Mouse (Mus musculus): ENCODE measurements around the gene Ylpm1. TPM values are rescaled to one million over a fixed set of nuclear protein-coding genes. Genes with fewer than 3 reads are reported as not detected.

Ylpm1 gene
- polyA plus RNA-seq, 1 experiment from 2014 or later, result 29.2 TPM

DNA sequence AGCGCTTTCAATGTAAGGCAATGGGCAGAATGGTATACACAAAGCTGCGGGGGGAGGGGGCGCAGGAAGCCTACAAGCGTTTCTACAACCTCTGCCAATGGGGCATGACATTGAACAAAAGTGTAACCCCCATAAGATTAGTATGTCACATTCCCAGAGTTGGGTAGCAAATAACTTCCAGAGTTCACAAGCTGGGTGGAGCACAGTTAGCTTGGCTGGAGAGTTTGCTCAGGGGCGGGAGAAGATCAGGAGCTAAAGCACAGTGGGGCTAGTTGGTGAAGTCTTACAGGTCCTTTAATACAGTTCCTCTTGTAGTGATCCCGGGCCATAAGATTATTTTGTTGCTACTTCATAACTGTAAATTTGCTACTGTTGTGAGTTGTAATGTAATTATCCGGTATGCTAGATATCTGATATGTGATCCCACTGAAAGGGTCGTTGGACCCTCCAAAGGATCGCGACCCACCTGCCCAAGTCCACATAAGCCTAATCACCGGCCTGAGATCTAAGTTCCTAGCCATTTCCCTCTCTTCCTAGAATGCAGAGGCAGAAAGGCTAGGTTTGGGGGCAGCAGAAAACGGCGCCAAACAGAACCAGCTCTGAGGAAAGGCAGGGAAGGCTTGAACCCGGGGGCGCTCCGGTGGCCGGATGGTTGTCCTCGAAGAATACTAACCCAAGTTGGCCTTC is 114.0 kb downstream of the Ylpm1 start:
- ATAC-seq (ENCODE audit: insufficient number of reproducible peaks, low FRiP score, low TSS enrichment, low read depth), result peak; percentile 20; the same call in 1 of the 2 replicates
- Histone ChIP-seq H3K9me3 (replicated peaks) (no peaks in the 10 kb centered on the region), H3K9ac (peak overlapping the region; percentile 88), H3K27me3 (no peaks in the 10 kb centered on the region), H3K27ac (replicated peaks) (peak overlapping the region; percentile 89), H3K4me2 (replicated peaks) (peak overlapping the region; percentile 59), H3K4me3 (replicated peaks) (peak overlapping the region; percentile 84), H3K4me1 (peaks cover 48% of the 10 kb centered on the region), H3K36me3 (no peaks in the 10 kb centered on the region)
- 11% methylated on average over 18 of the region's 18 CpGs for WGBS

DNA sequence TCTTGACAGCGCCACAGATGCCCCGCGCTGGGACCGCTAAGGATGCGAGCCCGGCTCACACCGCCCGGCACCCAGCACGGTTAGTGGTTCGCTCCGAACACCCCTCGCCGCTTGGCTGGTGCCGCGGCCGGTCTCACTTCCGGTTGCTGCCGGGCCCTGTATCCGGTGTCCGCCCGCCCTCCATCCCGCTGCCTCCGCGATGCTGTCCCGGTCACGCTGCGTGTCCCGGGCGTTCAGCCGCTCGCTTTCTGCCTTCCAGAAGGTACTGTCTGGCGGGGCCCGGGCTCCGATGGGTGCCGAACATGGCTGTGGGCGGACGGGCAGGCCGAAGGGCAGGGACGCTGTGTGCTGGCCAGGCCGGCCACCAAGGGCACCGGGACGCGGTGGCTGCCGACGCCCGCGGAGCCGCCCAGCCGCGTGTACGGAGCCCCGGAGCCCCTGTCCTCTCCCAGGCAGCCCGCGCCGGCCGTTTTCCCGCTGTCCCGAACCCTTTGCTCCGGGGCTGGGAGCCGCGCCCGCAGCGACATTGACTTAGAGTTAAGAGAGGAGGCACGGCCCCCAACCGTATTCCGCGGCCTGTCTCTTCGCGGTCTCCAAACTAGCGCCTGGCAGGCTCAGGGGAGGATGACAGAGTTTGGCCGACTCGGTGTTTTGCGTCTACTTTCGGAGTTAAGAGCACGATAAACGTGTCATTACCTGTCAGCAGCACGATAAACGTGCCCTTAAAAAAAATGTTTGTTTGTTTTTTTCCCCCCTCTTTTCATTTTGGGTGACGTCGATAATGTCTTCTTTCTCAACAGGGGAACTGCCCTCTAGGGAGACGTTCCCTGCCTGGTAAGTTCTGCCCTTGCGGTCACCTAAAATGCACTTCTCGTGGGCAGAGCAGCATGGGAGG is 114.8 kb downstream of the Ylpm1 start, which contains the start of the genes Prox2 and Dlst:
Prox2 (minus strand) TSS at position 62 of the 895 bp plus-strand sequence.
Dlst (plus strand) TSS at position 136 of the 895 bp plus-strand sequence.
- no peaks in the 10 kb centered on the region for H3K27me3 ChIP-seq
- H3K9ac ChIP-seq, result peak within 1 kb of the TSS; percentile 88
- H3K4me3 ChIP-seq (replicated peaks), result peak within 1 kb of the TSS; percentile 84
- WGBS, result under 1% methylated on average over 83 of the region's 83 CpGs
- peak within 1 kb of the TSS; percentile 59 for H3K4me2 ChIP-seq (replicated peaks)
- H3K9me3 ChIP-seq (replicated peaks), result no peaks in the 10 kb centered on the region
- H3K36me3 ChIP-seq, result no peaks in the 10 kb centered on the region
- ATAC-seq (ENCODE audit: insufficient number of reproducible peaks, low FRiP score, low TSS enrichment, low read depth), result peak; percentile 94
- peak within 1 kb of the TSS; percentile 89 for H3K27ac ChIP-seq (replicated peaks)
- H3K4me1 ChIP-seq, result peaks cover 53% of the 10 kb centered on the region

DNA sequence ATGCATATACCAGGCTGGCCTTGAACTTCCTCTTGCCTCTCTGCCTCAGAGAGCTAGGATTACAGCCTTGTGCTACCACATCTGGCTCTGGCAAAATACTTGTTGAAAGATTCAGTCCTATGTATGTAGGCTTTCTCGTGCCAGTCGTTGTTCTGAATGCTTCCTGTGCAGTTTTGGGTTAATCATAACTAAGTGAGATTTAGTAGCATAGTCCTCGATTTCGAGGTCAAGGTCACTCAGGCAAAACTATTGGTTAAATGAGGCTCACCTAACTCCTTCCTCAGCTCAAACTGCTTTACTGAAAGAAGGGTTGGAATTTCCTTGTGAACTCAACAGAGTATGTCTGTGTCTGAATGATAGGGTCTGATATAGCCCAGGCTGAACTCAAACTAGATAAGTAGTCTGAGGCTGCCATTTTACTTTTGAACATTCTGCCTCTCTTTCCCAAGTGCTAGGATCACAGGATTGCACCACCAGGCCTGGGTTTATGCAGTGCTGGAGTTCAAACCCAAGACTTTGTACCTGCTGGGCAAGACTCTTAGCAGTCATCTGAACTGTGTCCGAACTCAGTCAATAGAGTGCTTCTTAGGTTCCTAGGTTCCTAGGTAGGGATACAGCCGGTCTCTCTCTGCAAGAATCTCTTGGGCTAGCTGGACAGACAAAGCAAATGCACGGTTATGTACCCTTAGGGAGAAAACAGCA is 116.6 kb downstream of the Ylpm1 start:
- Histone ChIP-seq H3K27me3 (no peaks in the 10 kb centered on the region), H3K36me3 (no peaks in the 10 kb centered on the region), H3K4me3 (replicated peaks) (0 out of 2 replicates have a peak overlapping the region, but pooled peaks have one; percentile 84), H3K4me1 (peaks cover 46% of the 10 kb centered on the region), H3K9ac (no peak overlapping the region), H3K9me3 (replicated peaks) (no peaks in the 10 kb centered on the region), H3K27ac (replicated peaks) (no peak overlapping the region), H3K4me2 (replicated peaks) (peak overlapping the region; percentile 59)
- ATAC-seq (ENCODE audit: insufficient number of reproducible peaks, low FRiP score, low TSS enrichment, low read depth), result no peak
- 77% methylated on average over 7 of the region's 7 CpGs for WGBS

DNA sequence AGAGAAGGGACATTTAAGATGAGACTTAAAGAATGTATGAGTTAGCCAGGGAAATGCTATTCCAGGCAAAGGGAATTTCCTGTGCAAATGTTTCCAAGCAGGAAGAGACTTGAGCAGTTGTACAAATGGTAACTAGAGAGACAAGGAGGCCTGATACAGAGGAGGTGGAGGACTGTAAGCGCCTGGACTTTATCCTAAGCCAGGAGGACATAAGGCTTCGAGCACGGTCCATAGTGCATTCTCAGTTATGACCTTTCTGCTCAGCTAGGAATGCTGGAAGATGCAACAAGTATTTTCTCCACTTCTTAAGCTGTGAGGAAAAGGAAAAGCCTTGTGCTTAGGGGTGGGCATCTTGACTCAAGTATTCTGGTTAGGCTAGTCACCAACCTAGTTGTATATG is 117.2 kb downstream of the Ylpm1 start:
- no peak for ATAC-seq (ENCODE audit: insufficient number of reproducible peaks, low FRiP score, low TSS enrichment, low read depth)
- peaks cover 2% of the 10 kb centered on the region for H3K36me3 ChIP-seq
- 92% methylated on average over 3 of the region's 3 CpGs for WGBS
- no peak overlapping the region for H3K4me3 ChIP-seq (replicated peaks)
- H3K9ac ChIP-seq, result no peak overlapping the region
- no peaks in the 10 kb centered on the region for H3K27me3 ChIP-seq
- no peak overlapping the region for H3K4me2 ChIP-seq (replicated peaks)
- no peaks in the 10 kb centered on the region for H3K9me3 ChIP-seq (replicated peaks)
- peaks cover 46% of the 10 kb centered on the region for H3K4me1 ChIP-seq
- no peak overlapping the region for H3K27ac ChIP-seq (replicated peaks)

DNA sequence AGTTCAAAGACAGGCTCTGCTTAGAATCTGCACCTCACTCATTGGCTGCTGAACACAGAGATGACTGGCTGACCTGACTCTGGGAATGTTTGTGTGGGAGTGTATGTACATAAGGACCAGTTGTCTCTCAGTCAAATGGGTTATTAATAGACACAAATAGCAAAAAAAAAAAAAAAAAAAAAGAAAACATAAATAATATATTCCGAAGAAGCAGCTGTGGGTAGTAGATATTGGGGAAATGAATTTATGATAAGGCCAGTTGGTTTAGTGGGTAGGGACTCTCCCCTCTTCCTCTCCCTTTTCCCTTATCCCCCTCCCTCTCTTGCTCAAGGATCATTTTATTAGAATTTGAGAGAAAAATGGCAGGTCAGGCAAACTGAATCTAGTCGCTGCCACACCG is 117.8 kb downstream of the Ylpm1 start:
- H3K4me2 ChIP-seq (replicated peaks), result no peak overlapping the region
- no peak for ATAC-seq (ENCODE audit: insufficient number of reproducible peaks, low FRiP score, low TSS enrichment, low read depth)
- no peak overlapping the region for H3K27ac ChIP-seq (replicated peaks)
- no peaks in the 10 kb centered on the region for H3K9me3 ChIP-seq (replicated peaks)
- over 99% methylated on average over 3 of the region's 3 CpGs for WGBS
- no peaks in the 10 kb centered on the region for H3K27me3 ChIP-seq
- H3K9ac ChIP-seq, result no peak overlapping the region
- peaks cover 7% of the 10 kb centered on the region for H3K36me3 ChIP-seq
- peaks cover 45% of the 10 kb centered on the region for H3K4me1 ChIP-seq
- H3K4me3 ChIP-seq (replicated peaks), result no peak overlapping the region

DNA sequence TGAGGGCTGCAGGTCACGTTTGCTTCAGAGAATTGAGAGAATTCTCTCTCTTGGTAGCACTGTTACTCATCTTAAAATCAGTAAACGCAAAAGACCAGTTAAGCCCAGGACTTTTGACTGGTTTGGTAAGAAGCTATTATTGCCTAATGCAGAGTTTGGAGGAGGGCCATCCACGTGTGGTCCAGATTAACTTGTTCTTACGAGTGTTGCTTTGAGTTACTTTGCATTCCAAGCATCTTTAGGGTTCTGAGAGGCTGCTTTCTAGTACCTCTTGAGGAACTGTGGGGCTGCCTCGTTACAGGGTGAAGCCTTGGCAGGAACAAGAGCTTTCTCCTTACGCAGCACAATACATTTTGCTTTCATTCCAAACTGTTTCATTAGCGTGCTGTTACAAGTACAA is 119.6 kb downstream of the Ylpm1 start:
- Histone ChIP-seq H3K36me3 (peaks cover 22% of the 10 kb centered on the region), H3K27ac (replicated peaks) (no peak overlapping the region), H3K9me3 (replicated peaks) (no peaks in the 10 kb centered on the region)

More for the DNA sequence above, 119.6 kb downstream of the Ylpm1 start:
- H3K9ac ChIP-seq, result no peak overlapping the region
- H3K27me3 ChIP-seq, result no peaks in the 10 kb centered on the region
- H3K4me3 ChIP-seq (replicated peaks), result no peak overlapping the region
- 49% methylated on average over 7 of the region's 7 CpGs for WGBS
- H3K4me2 ChIP-seq (replicated peaks), result no peak overlapping the region
- ATAC-seq (ENCODE audit: insufficient number of reproducible peaks, low FRiP score, low TSS enrichment, low read depth), result no peak
- H3K4me1 ChIP-seq, result peaks cover 32% of the 10 kb centered on the region

Other genes with a start within 250 kb of the Ylpm1 start
- gene Npc2, start 223.2 kb upstream of the Ylpm1 start, polyA plus RNA-seq (2015; fragmentation: Nextera tagmentation; extraction: Ambion mirVana), result 72.0 and 72.3 TPM in 2 replicates
- 128 and 137 TPM in 2 replicates for gene Isca2, start 223.1 kb upstream of the Ylpm1 start, polyA plus RNA-seq (2015; fragmentation: Nextera tagmentation; extraction: Ambion mirVana)
- 11.9 and 12.0 TPM in 2 replicates for gene Ltbp2, start 119.8 kb upstream of the Ylpm1 start, polyA plus RNA-seq (2015; fragmentation: Nextera tagmentation; extraction: Ambion mirVana)
- gene Fcf1, start 25.4 kb upstream of the Ylpm1 start, polyA plus RNA-seq (2015; fragmentation: Nextera tagmentation; extraction: Ambion mirVana), result 125 and 130 TPM in 2 replicates
- gene Arel1, start 25.4 kb upstream of the Ylpm1 start, polyA plus RNA-seq (2015; fragmentation: Nextera tagmentation; extraction: Ambion mirVana), result 10.8 and 11.0 TPM in 2 replicates
- 3.1 and 4.0 TPM in 2 replicates for gene Prox2, start 114.4 kb downstream of the Ylpm1 start, polyA plus RNA-seq (2015; fragmentation: Nextera tagmentation; extraction: Ambion mirVana)
- gene Dlst, start 114.5 kb downstream of the Ylpm1 start, polyA plus RNA-seq (2015; fragmentation: Nextera tagmentation; extraction: Ambion mirVana), result 105 and 106 TPM in 2 replicates
- gene Rps6kl1, start 154.9 kb downstream of the Ylpm1 start, polyA plus RNA-seq (2015; fragmentation: Nextera tagmentation; extraction: Ambion mirVana), result 0.69 and 1.1 TPM in 2 replicates
- gene Pgf, start 181.5 kb downstream of the Ylpm1 start, polyA plus RNA-seq (2015; fragmentation: Nextera tagmentation; extraction: Ambion mirVana), result 15.3 and 15.9 TPM in 2 replicates
- 91.1 and 94.6 TPM in 2 replicates for gene Eif2b2, start 223.2 kb downstream of the Ylpm1 start, polyA plus RNA-seq (2015; fragmentation: Nextera tagmentation; extraction: Ambion mirVana)